Mouse (Mus musculus): Measurements from ENCODE around the gene Xkr8.

DNA sequence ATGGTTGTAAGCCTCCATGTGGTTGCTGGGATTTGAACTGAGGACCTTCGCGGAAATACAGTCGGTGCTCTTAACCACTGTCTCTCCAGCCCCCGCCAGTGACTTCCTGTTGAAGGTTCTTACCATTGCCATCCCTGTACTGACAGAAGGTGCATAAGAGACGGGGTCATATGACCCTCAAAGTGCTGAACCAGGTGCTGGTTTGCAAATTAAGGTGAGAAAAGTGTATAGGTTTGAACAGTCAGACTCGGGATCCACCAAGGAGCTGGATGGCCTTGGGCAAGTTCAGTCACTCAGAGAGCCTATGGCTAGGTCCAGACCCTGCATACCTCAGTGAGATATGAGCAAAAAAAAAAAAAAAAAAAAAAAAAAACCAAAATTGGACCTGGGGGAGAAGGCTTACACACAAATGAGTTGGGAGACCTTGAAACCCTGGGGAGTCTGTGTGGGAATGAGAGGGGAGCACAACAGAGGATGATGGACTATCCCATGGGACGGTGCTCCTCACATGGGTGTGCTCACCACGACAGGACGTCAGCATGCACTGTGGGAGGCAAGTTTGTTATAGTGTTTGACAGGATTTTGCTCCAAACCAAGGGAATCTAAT is 14.7 kb upstream of the Xkr8 start:
- TF ChIP-seq POLR2A (IDR thresholded peaks at IDR 0.05; ENCODE audit: borderline replicate concordance, insufficient read depth, low read length) (no peak), CTCF (IDR thresholded peaks at IDR 0.05; ENCODE audit: borderline replicate concordance, insufficient read depth, low read depth, low read length) (no peak)
